Mouse (Mus musculus) kidney, embryonic 14.5 days (tissue): Measurements from ENCODE around the gene Wdcp. TPM values are rescaled to one million over a fixed set of nuclear protein-coding genes. Genes with fewer than 3 reads are reported as not detected.

Source experiments
- ATAC-seq: fragments of 200-750 bp; cut with Nextera tagmentation; 2 replicates; pipeline ENCODE4 v1.8.0; 2017; ENCODE audit warnings: moderate number of reproducible peaks, mild to moderate bottlenecking, moderate TSS enrichment, moderate library complexity; ENCODE audit not compliant: low FRiP score, low TSS enrichment
- H3K27ac ChIP-seq: fragments of 300-500 bp; sonication (generic); 2 replicates; pipeline ENCODE4 v1.5.1; 2014; ENCODE audit warnings: low read depth, mild to moderate bottlenecking, low read length, moderate library complexity, mixed read lengths
- H3K27me3 ChIP-seq: fragments of 300-500 bp; sonication (generic); 2 replicates; pipeline ENCODE4 v1.6.1; 2014; ENCODE audit warnings: mild to moderate bottlenecking, low read length; ENCODE audit not compliant: control insufficient read depth, insufficient read depth
- H3K36me3 ChIP-seq: fragments of 300-500 bp; sonication (generic); 2 replicates; pipeline ENCODE4 v1.6.1; 2014; ENCODE audit warnings: low read length, mixed read lengths; ENCODE audit not compliant: control insufficient read depth, insufficient read depth
- H3K4me1 ChIP-seq: fragments of 300-500 bp; sonication (generic); 2 replicates; pipeline ENCODE4 v1.6.1; 2014; ENCODE audit warnings: low read length, mixed read lengths; ENCODE audit not compliant: control insufficient read depth, insufficient read depth
- H3K4me2 ChIP-seq: fragments of 300-500 bp; sonication (generic); replicated peaks from 2 replicates; pipeline ENCODE4 v1.6.1; 2014; ENCODE audit warnings: low read depth, mild to moderate bottlenecking, low read length
- H3K4me3 ChIP-seq: fragments of 300-500 bp; sonication (generic); 2 replicates; pipeline ENCODE4 v1.5.1; 2014; ENCODE audit warnings: mild to moderate bottlenecking, low read length
- H3K9ac ChIP-seq: fragments of 300-500 bp; sonication (generic); 2 replicates; pipeline ENCODE4 v1.6.1; 2014; ENCODE audit warnings: low read depth, mild to moderate bottlenecking, low read length, moderate library complexity
- H3K9me3 ChIP-seq: fragments of 300-500 bp; sonication (generic); 2 replicates; pipeline ENCODE4 v1.6.1; 2016; ENCODE audit warnings: low read length; ENCODE audit not compliant: control insufficient read depth
- WGBS: fragments of 180-500 bp; shearing (Covaris S2); extraction: QIAGEN DNeasy Blood & Tissue Kit; methylation state at CpG from one replicate; pipeline ENCODE4 v1.1.7; 2014; 5-methylcytosine and 5-hydroxymethylcytosine counted together
- polyA plus RNA-seq: library from polyadenylated mRNA; unstranded; fragments of >200 nt; fragmentation: Nextera tagmentation; extraction: Ambion mirVana; gene quantifications from 2 replicates; pipeline ENCODE4 v1.2.1, GENCODE M21; 2014

Gene Wdcp
- polyA plus RNA-seq, 1 experiment from 2014 or later = 16.5 TPM

DNA sequence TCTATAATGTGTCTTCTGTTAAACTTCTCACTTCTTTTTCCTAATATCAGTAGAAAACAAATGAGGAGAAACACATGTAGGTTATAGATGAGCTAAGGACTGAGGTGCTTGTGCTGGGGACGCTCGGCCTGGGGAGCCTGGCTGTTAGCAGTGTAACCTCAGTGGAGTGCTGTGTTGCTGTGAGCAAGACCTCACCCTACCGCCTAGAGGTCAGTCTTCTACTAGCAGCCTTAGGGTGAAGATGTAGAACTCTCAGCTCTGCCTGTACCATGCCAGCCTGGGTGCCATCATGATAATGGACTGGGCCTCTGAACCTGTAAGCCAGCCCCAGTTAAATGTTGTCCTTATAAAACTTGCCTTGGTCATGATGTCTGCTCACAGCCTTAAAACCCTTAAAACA is 15.8 kb upstream of the Wdcp start:
- no peak for ATAC-seq
- Histone ChIP-seq H3K4me1 (no peaks in the 10 kb centered on the region), H3K36me3 (peaks cover 41% of the 10 kb centered on the region), H3K9me3 (no peaks in the 10 kb centered on the region), H3K4me2 (no peak overlapping the region), H3K27me3 (no peaks in the 10 kb centered on the region), H3K9ac (no peak overlapping the region), H3K4me3 (no peak overlapping the region), H3K27ac (no peak overlapping the region)
- WGBS = 78% methylated on average over 3 of the region's 3 CpGs

DNA sequence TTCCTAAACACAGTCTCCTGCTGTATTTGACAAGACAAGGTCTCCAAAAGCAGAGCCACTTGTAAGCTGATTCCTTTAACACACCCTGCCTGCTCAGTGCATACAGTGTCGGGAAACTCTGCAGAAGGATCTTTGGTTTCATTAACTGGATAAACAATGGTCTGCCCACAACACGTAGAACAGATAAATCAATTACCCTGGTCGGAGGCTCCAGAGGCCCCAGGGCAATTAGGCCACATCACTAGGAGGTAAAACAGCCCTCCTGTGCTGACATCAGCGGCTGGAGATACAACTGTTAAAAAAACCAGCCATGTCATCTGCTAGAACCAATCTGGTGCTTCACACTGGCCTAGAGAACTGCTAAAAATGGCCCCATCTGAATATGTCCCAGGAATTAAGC is 6.1 kb upstream of the Wdcp start:
- no peak overlapping the region for H3K4me3 ChIP-seq
- H3K36me3 ChIP-seq = peaks cover 1% of the 10 kb centered on the region; the same call in 1 of the 2 replicates
- peaks cover 7% of the 10 kb centered on the region; the same call in 1 of the 2 replicates for H3K4me1 ChIP-seq
- no peak for ATAC-seq
- no peak overlapping the region for H3K27ac ChIP-seq
- no peak overlapping the region for H3K4me2 ChIP-seq
- no peak overlapping the region for H3K9ac ChIP-seq
- peaks cover 2% of the 10 kb centered on the region; the same call in 1 of the 2 replicates for H3K27me3 ChIP-seq
- WGBS = 13% methylated on average over 4 of the region's 4 CpGs
- no peaks in the 10 kb centered on the region for H3K9me3 ChIP-seq

GRCm38 (mm10) chr12:4840010-4840409 is 3.1 kb upstream of the Wdcp start:
- no peak overlapping the region for H3K4me3 ChIP-seq
- H3K9ac ChIP-seq = no peak overlapping the region
- H3K9me3 ChIP-seq = no peaks in the 10 kb centered on the region
- no peak for ATAC-seq
- 59% methylated on average over 6 of the region's 6 CpGs for WGBS
- peaks cover 2% of the 10 kb centered on the region; the same call in 1 of the 2 replicates for H3K27me3 ChIP-seq
- no peak overlapping the region; the same call in 1 of the 2 replicates for H3K4me2 ChIP-seq
- H3K4me1 ChIP-seq = peaks cover 15% of the 10 kb centered on the region
- no peak overlapping the region for H3K27ac ChIP-seq
- no peaks in the 10 kb centered on the region for H3K36me3 ChIP-seq

GRCm38 (mm10) chr12:4840741-4841140 is 2.4 kb upstream of the Wdcp start:
- Histone ChIP-seq H3K4me2 (peak overlapping the region; percentile 89), H3K4me1 (peaks cover 15% of the 10 kb centered on the region), H3K9ac (peak overlapping the region; percentile 75), H3K36me3 (no peaks in the 10 kb centered on the region), H3K27ac (no peak overlapping the region), H3K27me3 (peaks cover 2% of the 10 kb centered on the region; the same call in 1 of the 2 replicates), H3K4me3 (peak overlapping the region; percentile 70), H3K9me3 (no peaks in the 10 kb centered on the region)
- 1% methylated on average over 11 of the region's 11 CpGs for WGBS
- no peak for ATAC-seq

- peak; percentile 86 for ATAC-seq
Measured at GRCm38 (mm10) chr12:4841392-4841887, 1.7 kb upstream of the Wdcp start, which contains the start of gene Fkbp1b. Gene Fkbp1b, minus strand, starts transcription at chr12:4841591.

DNA sequence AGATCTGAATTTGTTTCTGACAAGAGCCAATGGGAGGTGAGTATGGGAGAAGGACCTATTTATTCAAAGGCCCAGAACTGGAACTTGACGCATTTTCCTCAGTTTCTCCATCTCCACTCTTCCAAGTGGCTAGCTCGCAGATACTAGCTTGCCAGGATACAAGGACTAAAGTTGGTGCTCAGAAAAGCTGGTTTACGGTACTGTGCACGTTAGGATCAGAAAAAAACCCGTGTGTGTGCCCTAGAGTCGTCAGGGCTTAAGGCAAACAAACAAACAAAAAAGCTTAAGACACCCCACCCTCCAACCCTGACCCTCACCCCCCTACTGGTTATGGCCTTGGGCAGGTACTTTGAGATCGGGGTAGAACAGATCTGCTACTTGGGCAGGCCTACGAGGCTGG is 647 bp upstream of the Wdcp start:
- ATAC-seq = no peak
- Histone ChIP-seq H3K4me3 (no peak overlapping the region), H3K4me2 (no peak overlapping the region), H3K27ac (no peak overlapping the region), H3K4me1 (peaks cover 15% of the 10 kb centered on the region), H3K9ac (no peak overlapping the region), H3K9me3 (no peaks in the 10 kb centered on the region), H3K36me3 (no peaks in the 10 kb centered on the region), H3K27me3 (peaks cover 2% of the 10 kb centered on the region; the same call in 1 of the 2 replicates)
- WGBS = 88% methylated on average over 8 of the region's 8 CpGs

More at GRCm38 (mm10) chr12:4841392-4841887, 1.7 kb upstream of the Wdcp start, which contains the start of gene Fkbp1b:
- Histone ChIP-seq H3K36me3 (no peaks in the 10 kb centered on the region), H3K9ac (peak within 1 kb of the TSS; percentile 75), H3K4me3 (peak within 1 kb of the TSS; percentile 70), H3K4me2 (peak within 1 kb of the TSS; percentile 89), H3K27me3 (peaks cover 2% of the 10 kb centered on the region; the same call in 1 of the 2 replicates), H3K27ac (no peak within 1 kb of the TSS), H3K9me3 (no peaks in the 10 kb centered on the region), H3K4me1 (peaks cover 15% of the 10 kb centered on the region)
- under 1% methylated on average over 36 of the region's 37 CpGs for WGBS

GRCm38 (mm10) chr12:4843741-4844140 is 638 bp downstream of the Wdcp start:
- Histone ChIP-seq H3K9me3 (no peaks in the 10 kb centered on the region), H3K4me1 (peaks cover 15% of the 10 kb centered on the region), H3K4me2 (peak overlapping the region; percentile 60), H3K4me3 (peak overlapping the region; percentile 70), H3K36me3 (no peaks in the 10 kb centered on the region), H3K9ac (peak overlapping the region; percentile 66), H3K27ac (no peak overlapping the region; the same call in 1 of the 2 replicates), H3K27me3 (peaks cover 2% of the 10 kb centered on the region; the same call in 1 of the 2 replicates)
- ATAC-seq = peak; percentile 30; the same call in 1 of the 2 replicates
- WGBS = 0% methylated on average over 12 of the region's 12 CpGs

- Histone ChIP-seq H3K4me3 (no peak overlapping the region), H3K4me2 (no peak overlapping the region), H3K9me3 (no peaks in the 10 kb centered on the region), H3K27me3 (no peaks in the 10 kb centered on the region), H3K4me1 (no peaks in the 10 kb centered on the region), H3K9ac (no peak overlapping the region), H3K27ac (no peak overlapping the region), H3K36me3 (peaks cover 11% of the 10 kb centered on the region; the same call in 1 of the 2 replicates)
- ATAC-seq = no peak
- 97% methylated on average over 5 of the region's 5 CpGs for WGBS
Measured at GRCm38 (mm10) chr12:4856160-4856559, 13.1 kb downstream of the Wdcp start.

DNA sequence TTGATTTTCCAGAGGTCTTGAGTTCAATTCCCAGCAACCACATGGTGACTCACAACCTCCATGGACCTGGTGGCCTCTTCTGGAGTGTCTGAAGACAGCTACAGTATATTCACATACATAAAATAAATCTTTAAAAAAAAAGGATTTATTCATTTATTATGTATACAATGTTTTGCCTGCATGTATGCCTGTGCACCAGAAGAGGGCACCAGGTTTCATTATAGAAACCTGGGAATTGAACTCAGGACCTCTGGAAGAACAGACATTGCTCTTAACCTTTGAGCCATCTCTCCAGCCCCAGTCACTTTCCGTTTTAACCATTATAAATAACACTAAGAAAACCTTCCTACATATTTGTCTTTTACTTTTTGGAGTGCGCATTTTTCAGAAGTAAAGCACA is 13.7 kb downstream of the Wdcp start:
- WGBS = 88% methylated on average over 2 of the region's 2 CpGs

More for the DNA sequence above, 13.7 kb downstream of the Wdcp start:
- ATAC-seq = no peak
- H3K4me2 ChIP-seq = no peak overlapping the region
- no peak overlapping the region for H3K9ac ChIP-seq
- no peak overlapping the region for H3K27ac ChIP-seq
- peaks cover 8% of the 10 kb centered on the region; the same call in 1 of the 2 replicates for H3K36me3 ChIP-seq
- no peak overlapping the region for H3K4me3 ChIP-seq
- no peaks in the 10 kb centered on the region for H3K4me1 ChIP-seq
- no peaks in the 10 kb centered on the region for H3K9me3 ChIP-seq
- H3K27me3 ChIP-seq = no peaks in the 10 kb centered on the region
